Mouse (Mus musculus): ENCODE results near the gene Pja2.

GRCm38 (mm10) chr17:64260571-64260970 lies 71.1 kb downstream of the Pja2 start:
- no peak for TF ChIP-seq CTCF (IDR thresholded peaks at IDR 0.05; ENCODE audit: insufficient read depth, low read depth, low read length)
- TF ChIP-seq POLR2A (IDR thresholded peaks at IDR 0.05; ENCODE audit: insufficient read depth, low read depth, low read length), result no peak

Measured in olfactory bulb, adult 2 months (tissue).